Mouse (Mus musculus): ENCODE measurements around the gene Prok1.

Gene Prok1

GRCm38 (mm10) chr3:107183178-107183577 lies 56.3 kb downstream of the Prok1 start:
- DNase-seq = peak; percentile 48 to 62
